Mouse (Mus musculus) heart, postnatal 0 days (tissue): ENCODE results near the gene Slc39a11. TPM values are rescaled to one million over a fixed set of nuclear protein-coding genes. Genes with fewer than 3 reads are reported as not detected.
A peak's percentile ranks its signal among the peaks of the same experiment; 100 is the strongest.

ENCODE experiments used
- ATAC-seq: fragments of 200-750 bp; cut with Nextera tagmentation; 2 replicates; pipeline ENCODE4 v1.8.0; 2017; ENCODE audit warnings: low read depth, moderate number of reproducible peaks, moderate library complexity; ENCODE audit not compliant: insufficient read depth
- DNase-seq: peaks from one replicate; pipeline ENCODE4 v3.0.0-alpha.2; 2016; ENCODE audit warnings: low spot score
- H3K27ac ChIP-seq: fragments of 300-500 bp; sonication (generic); 2 replicates; pipeline ENCODE4 v1.5.1; 2014; ENCODE audit warnings: low read depth, mild to moderate bottlenecking
- H3K27me3 ChIP-seq: fragments of 300-500 bp; sonication (generic); 2 replicates; pipeline ENCODE4 v1.6.1; 2014; ENCODE audit warnings: low read length, mixed read lengths; ENCODE audit not compliant: control insufficient read depth, insufficient read depth
- H3K36me3 ChIP-seq: fragments of 300-500 bp; sonication (generic); replicated peaks from 2 replicates; pipeline ENCODE4 v1.6.1; 2014; ENCODE audit warnings: low read length, mixed read lengths; ENCODE audit not compliant: control insufficient read depth, insufficient read depth
- H3K4me1 ChIP-seq: fragments of 300-500 bp; sonication (generic); 2 replicates; pipeline ENCODE4 v1.6.1; 2014; ENCODE audit warnings: antibody characterized with exemption; ENCODE audit not compliant: control insufficient read depth, insufficient read depth
- H3K4me2 ChIP-seq: fragments of 300-500 bp; sonication (generic); 2 replicates; pipeline ENCODE4 v1.6.1; 2014; ENCODE audit warnings: low read depth, mild to moderate bottlenecking, low read length, moderate library complexity
- H3K4me3 ChIP-seq: fragments of 300-500 bp; sonication (generic); 2 replicates; pipeline ENCODE4 v1.5.1; 2014; ENCODE audit warnings: low read depth, low read length
- H3K9ac ChIP-seq: fragments of 300-500 bp; sonication (generic); replicated peaks from 2 replicates; pipeline ENCODE4 v1.6.1; 2014; ENCODE audit warnings: low read depth, low read length, mixed read lengths
- H3K9me3 ChIP-seq: fragments of 300-500 bp; sonication (generic); replicated peaks from 2 replicates; pipeline ENCODE4 v1.6.1; 2016; ENCODE audit warnings: low read length; ENCODE audit not compliant: control insufficient read depth
- CTCF ChIP-seq: IDR thresholded peaks from 2 replicates; pipeline ENCODE4 v1.5.1; 2016; ENCODE audit warnings: antibody characterized with exemption, control low read depth, low read depth
- EP300 ChIP-seq: IDR thresholded peaks from 2 replicates; pipeline ENCODE4 v1.6.1; 2016; ENCODE audit warnings: antibody characterized with exemption, low read depth
- WGBS: fragments of 180-500 bp; shearing (Covaris S2); extraction: QIAGEN DNeasy Blood & Tissue Kit; methylation state at CpG from one replicate; pipeline ENCODE4 v1.1.7; 2014; 5-methylcytosine and 5-hydroxymethylcytosine counted together
- polyA plus RNA-seq: library from polyadenylated mRNA; unstranded; fragments of >200 nt; fragmentation: Nextera tagmentation; extraction: Ambion mirVana; gene quantifications from 2 replicates; pipeline ENCODE4 v1.2.1, GENCODE M21; 2015
- total RNA-seq: library from RNA; depleted of rRNA; stranded (reverse); fragments of >200 nt; gene quantifications from 2 replicates; pipeline ENCODE4 v1.2.3, GENCODE M21; 2014; ENCODE audit warnings: low replicate concordance

Slc39a11 gene
- total and polyA plus RNA-seq, 2 experiments from 2014 or later, result 8.6 to 16.3 TPM

DNA sequence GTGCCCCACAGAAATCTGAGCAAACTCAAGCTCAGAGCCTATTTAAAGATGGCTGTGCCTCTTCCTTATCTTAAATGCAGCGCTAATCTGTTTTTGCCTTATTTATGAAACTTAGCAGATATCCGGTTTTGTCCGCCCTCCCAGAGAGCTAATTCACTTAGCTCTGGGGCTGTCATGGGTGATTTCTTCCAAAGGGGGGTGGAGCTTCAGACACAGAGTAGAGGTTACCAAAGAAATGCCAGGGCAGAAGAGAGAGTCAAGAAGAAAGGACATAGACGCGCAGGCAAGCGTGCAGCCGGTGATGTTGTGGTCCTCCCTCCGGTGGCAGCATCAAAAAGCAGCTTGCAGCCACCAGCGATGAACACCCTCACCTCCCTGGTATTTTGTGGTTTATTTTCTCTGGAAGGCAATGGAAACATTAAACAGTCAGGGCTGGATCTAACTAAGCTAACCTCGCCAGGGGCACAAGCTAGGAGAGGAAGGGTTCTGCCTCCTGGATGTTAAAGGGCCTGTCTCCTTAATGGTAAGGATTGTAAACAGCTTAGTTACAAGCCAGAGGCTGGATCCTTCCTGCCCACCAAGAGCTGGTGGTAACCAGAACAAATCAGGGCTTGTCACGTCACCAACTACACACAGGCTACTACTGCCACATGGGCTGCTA, 103.5 kb downstream of the Slc39a11 start:
- no peak for ATAC-seq
- WGBS, result 71% methylated on average over 11 of the region's 11 CpGs
- no peaks in the 10 kb centered on the region for H3K9me3 ChIP-seq
- H3K36me3 ChIP-seq, result no peaks in the 10 kb centered on the region
- H3K9ac ChIP-seq, result no peak overlapping the region
- TF ChIP-seq CTCF, result no peak
- TF ChIP-seq EP300, result no peak
- DNase-seq, result no peak
- no peaks in the 10 kb centered on the region for H3K4me1 ChIP-seq
- H3K4me3 ChIP-seq, result no peak overlapping the region
- H3K27ac ChIP-seq, result no peak overlapping the region
- H3K4me2 ChIP-seq, result no peak overlapping the region
- no peaks in the 10 kb centered on the region for H3K27me3 ChIP-seq

- Histone ChIP-seq H3K4me2 (no peak overlapping the region), H3K27ac (no peak overlapping the region), H3K9ac (no peak overlapping the region), H3K4me1 (no peaks in the 10 kb centered on the region), H3K4me3 (no peak overlapping the region), H3K27me3 (no peaks in the 10 kb centered on the region), H3K9me3 (no peaks in the 10 kb centered on the region), H3K36me3 (no peaks in the 10 kb centered on the region)
- WGBS, result 71% methylated on average over 11 of the region's 11 CpGs
- DNase-seq (peak; percentile 20), ATAC-seq (no peak)
- TF ChIP-seq CTCF, result no peak
- TF ChIP-seq EP300, result no peak
These were observed 105.8 kb downstream of the Slc39a11 start for GRCm38 (mm10) chr11:113544017-113544640.

DNA sequence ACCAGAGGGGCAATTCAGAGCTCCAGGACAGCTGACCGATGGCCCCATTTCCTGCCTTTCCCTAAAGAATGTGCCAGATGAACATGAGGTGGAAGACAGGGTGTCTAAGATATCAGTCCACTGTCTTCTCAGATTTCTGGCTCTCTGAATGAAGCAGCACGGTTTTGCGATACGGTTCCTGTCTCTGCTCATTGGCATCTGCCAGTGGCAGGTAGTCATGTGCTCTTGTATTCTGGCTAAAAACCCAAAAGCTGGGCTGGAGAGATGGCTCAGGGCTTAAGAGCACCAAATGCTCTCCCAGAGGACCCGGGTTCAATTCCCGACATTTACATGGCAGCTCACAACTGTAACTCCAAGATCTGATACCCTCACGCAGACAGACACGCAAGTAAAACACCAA, 108.8 kb downstream of the Slc39a11 start:
- Histone ChIP-seq H3K27ac (no peak overlapping the region), H3K36me3 (no peaks in the 10 kb centered on the region), H3K9ac (no peak overlapping the region), H3K4me2 (no peak overlapping the region), H3K4me3 (no peak overlapping the region), H3K27me3 (no peaks in the 10 kb centered on the region), H3K4me1 (no peaks in the 10 kb centered on the region), H3K9me3 (no peaks in the 10 kb centered on the region)
- no peak for DNase-seq
- TF ChIP-seq EP300 (no peak), CTCF (no peak)
- ATAC-seq, result no peak
- 91% methylated on average over 8 of the region's 8 CpGs for WGBS

- no peak overlapping the region; the same call in 1 of the 2 replicates for H3K4me3 ChIP-seq
- no peak overlapping the region for H3K9ac ChIP-seq
- DNase-seq, result peak; percentile 64
- no peaks in the 10 kb centered on the region for H3K36me3 ChIP-seq
- no peaks in the 10 kb centered on the region for H3K9me3 ChIP-seq
- H3K27ac ChIP-seq, result no peak overlapping the region
- no peaks in the 10 kb centered on the region for H3K27me3 ChIP-seq
- peak; percentile 89 for ATAC-seq
- peak overlapping the region; percentile 39 for H3K4me2 ChIP-seq
- H3K4me1 ChIP-seq, result no peaks in the 10 kb centered on the region
- 18% methylated on average over 15 of the region's 15 CpGs for WGBS
- TF ChIP-seq CTCF, result no peak
- TF ChIP-seq EP300, result no peak
These were observed 110.2 kb downstream of the Slc39a11 start for GRCm38 (mm10) chr11:113539502-113540209.

DNA sequence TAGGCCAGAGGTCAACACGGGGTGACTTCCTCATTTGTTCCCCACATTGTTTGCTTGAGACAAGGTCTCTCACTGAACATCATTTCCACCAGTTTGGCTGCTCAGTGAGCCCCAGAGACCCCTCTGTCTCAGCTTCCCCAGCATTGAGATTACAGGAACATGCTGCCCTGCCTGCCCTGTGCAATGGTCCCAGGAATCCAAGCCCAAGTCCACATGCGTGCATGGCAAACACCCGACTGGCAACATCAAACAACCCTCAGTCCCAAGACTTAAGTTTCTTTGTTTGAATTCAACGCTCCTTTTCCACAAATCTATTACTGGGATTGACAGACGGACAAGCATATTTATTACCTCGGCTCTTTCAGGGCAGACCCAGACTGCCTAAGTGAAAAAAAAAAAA, 110.8 kb downstream of the Slc39a11 start:
- 65% methylated on average over 6 of the region's 6 CpGs for WGBS
- ATAC-seq, result no peak

More for the DNA sequence above, 110.8 kb downstream of the Slc39a11 start:
- Histone ChIP-seq H3K4me3 (no peak overlapping the region), H3K27me3 (no peaks in the 10 kb centered on the region), H3K9me3 (no peaks in the 10 kb centered on the region), H3K36me3 (no peaks in the 10 kb centered on the region), H3K9ac (no peak overlapping the region), H3K4me2 (no peak overlapping the region), H3K27ac (no peak overlapping the region), H3K4me1 (no peaks in the 10 kb centered on the region)
- DNase-seq, result no peak
- TF ChIP-seq CTCF (no peak), EP300 (no peak)
